Mouse (Mus musculus): Measurements from ENCODE around the gene Gm13078. TPM values are rescaled to one million over a fixed set of nuclear protein-coding genes. Genes with fewer than 3 reads are reported as not detected.

Gm13078 gene
- polyA plus RNA-seq (2016; fragmentation: Nextera tagmentation; extraction: Ambion mirVana): not detected in 2 replicates

- WGBS: 100% methylated on average over 1 of the region's 1 CpGs
- Histone ChIP-seq H3K36me3 (no peaks in the 10 kb centered on the region), H3K27ac (no peak within 1 kb of the TSS), H3K4me3 (no peak within 1 kb of the TSS), H3K4me1 (no peaks in the 10 kb centered on the region), H3K27me3 (ENCODE audit: low read depth, poor library complexity, severe bottlenecking) (no peaks in the 10 kb centered on the region), H3K9me3 (replicated peaks) (0 out of 2 replicates have a peak, but pooled peaks cover 4% of the 10 kb centered on the region)
- no peak for DNase-seq (ENCODE audit: low spot score)
These were observed at the start of gene Gm13078 for GRCm38 (mm10) chr4:143719155-143719554. TSS of gene Gm13078 (plus strand) at chr4:143719455.

DNA sequence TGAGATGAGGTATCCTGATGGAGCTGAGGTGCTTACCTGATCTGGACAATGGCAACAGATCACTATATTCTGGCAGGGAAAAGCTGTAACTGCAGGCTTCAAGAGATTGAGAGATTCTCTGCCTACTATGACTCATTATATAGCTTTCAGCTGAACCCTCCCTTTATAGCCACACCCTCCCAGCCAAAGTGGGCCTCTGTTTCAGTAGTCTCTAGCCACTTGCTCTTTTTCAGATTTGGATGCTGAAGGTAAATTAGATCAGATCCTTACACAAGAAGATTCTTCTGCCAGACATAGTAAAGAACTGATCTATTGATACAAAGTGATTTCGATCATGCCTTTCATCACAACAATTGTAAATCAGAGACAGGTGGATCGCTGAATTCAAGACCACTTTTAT is 16.6 kb upstream of the Gm13078 start, which contains the start of gene Gm13089:
Gene Gm13089 (minus strand): TSS at position 101 of the 400 bp plus-strand sequence.
- H3K36me3 ChIP-seq: no peaks in the 10 kb centered on the region
- H3K4me1 ChIP-seq: no peaks in the 10 kb centered on the region
- DNase-seq (ENCODE audit: low spot score): no peak
- H3K4me3 ChIP-seq: no peak within 1 kb of the TSS
- 83% methylated on average over 2 of the region's 2 CpGs for WGBS
- H3K9me3 ChIP-seq (replicated peaks): peaks cover 13% of the 10 kb centered on the region; the same call in 1 of the 2 replicates
- no peak within 1 kb of the TSS for H3K27ac ChIP-seq
- H3K27me3 ChIP-seq (ENCODE audit: low read depth, poor library complexity, severe bottlenecking): no peaks in the 10 kb centered on the region

Other genes starting within 250 kb of the Gm13078 start
- not detected in 2 replicates for gene Gm13043, start 208.1 kb upstream of the Gm13078 start, polyA plus RNA-seq (2016; fragmentation: Nextera tagmentation; extraction: Ambion mirVana)
- gene Gm13040, start 183.5 kb upstream of the Gm13078 start, polyA plus RNA-seq (2016; fragmentation: Nextera tagmentation; extraction: Ambion mirVana): not detected in 2 replicates
- gene BC080695, start 167.8 kb upstream of the Gm13078 start, polyA plus RNA-seq (2016; fragmentation: Nextera tagmentation; extraction: Ambion mirVana): not detected in 2 replicates
- gene Gm13057, start 167.7 kb upstream of the Gm13078 start, polyA plus RNA-seq (2016; fragmentation: Nextera tagmentation; extraction: Ambion mirVana): not detected in 2 replicates
- not detected in 2 replicates for gene Gm13083, start 104.5 kb upstream of the Gm13078 start, polyA plus RNA-seq (2016; fragmentation: Nextera tagmentation; extraction: Ambion mirVana)
- not detected in 2 replicates for gene Gm13088, start 62.2 kb upstream of the Gm13078 start, polyA plus RNA-seq (2016; fragmentation: Nextera tagmentation; extraction: Ambion mirVana)
- not detected in 2 replicates for gene Gm13089, start 16.7 kb upstream of the Gm13078 start, polyA plus RNA-seq (2016; fragmentation: Nextera tagmentation; extraction: Ambion mirVana)
- not detected in 2 replicates for gene Gm13023, start 69.9 kb downstream of the Gm13078 start, polyA plus RNA-seq (2016; fragmentation: Nextera tagmentation; extraction: Ambion mirVana)
- gene Gm13084, start 96.6 kb downstream of the Gm13078 start, polyA plus RNA-seq (2016; fragmentation: Nextera tagmentation; extraction: Ambion mirVana): not detected in 2 replicates
- not detected in 2 replicates for gene Gm13103, start 127.0 kb downstream of the Gm13078 start, polyA plus RNA-seq (2016; fragmentation: Nextera tagmentation; extraction: Ambion mirVana)
- gene Pramef6, start 180.9 kb downstream of the Gm13078 start, polyA plus RNA-seq (2016; fragmentation: Nextera tagmentation; extraction: Ambion mirVana): not detected in 2 replicates
- gene Pramef25, start 231.6 kb downstream of the Gm13078 start, polyA plus RNA-seq (2016; fragmentation: Nextera tagmentation; extraction: Ambion mirVana): not detected in 2 replicates
- not detected in 2 replicates for gene Gm13101, start 247.5 kb downstream of the Gm13078 start, polyA plus RNA-seq (2016; fragmentation: Nextera tagmentation; extraction: Ambion mirVana)

All from limb, embryonic 10.5 days (tissue).